Mouse (Mus musculus) olfactory bulb, adult 2 months (tissue): ENCODE data around the gene Ppp1r12a.

ENCODE experiments used
- CTCF ChIP-seq: fragments of 200-500 bp; IDR thresholded peaks from 2 replicates; pipeline ENCODE4 v1.5.1; 2012; ENCODE audit warnings: low read depth, mild to moderate bottlenecking, low read length, moderate library complexity; ENCODE audit not compliant: insufficient read depth
- POLR2A ChIP-seq: fragments of 200-500 bp; IDR thresholded peaks from 2 replicates; pipeline ENCODE4 v1.6.1; 2012; ENCODE audit warnings: mild to moderate bottlenecking, low read depth, low read length, moderate library complexity; ENCODE audit not compliant: insufficient read depth

DNA sequence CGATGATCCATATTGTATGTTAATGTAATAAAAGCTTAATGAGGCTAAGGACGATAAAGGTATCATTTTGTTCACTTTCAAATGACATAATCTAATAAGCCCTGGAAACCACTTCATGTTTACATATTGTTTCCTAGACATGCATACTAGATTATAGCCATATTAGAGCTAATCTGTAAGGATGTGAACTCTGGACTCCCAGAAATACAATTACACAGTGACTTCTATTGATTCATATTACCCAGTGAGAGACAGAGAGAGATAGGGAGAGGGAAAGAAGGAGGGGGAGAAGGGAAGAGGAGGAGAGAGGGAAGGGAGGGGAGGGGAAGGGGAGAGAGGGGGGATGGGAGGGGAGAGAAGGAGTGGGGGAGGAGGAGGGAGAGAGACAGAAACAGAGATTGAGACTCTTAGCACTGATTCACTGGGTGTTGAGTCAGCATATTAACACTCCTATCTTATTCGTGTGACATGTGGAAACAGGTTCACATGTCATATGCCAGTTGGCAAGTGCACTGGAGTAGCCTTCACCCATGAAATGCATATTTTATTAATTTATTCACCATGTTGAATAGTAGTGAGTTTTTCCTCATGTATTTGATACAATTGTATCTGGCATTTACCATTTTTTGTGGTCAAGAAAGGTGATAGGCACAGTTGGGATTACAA is 36.9 kb upstream of the Ppp1r12a start:
- TF ChIP-seq CTCF (no peak), POLR2A (no peak)
